In the genomic region with DNA sequence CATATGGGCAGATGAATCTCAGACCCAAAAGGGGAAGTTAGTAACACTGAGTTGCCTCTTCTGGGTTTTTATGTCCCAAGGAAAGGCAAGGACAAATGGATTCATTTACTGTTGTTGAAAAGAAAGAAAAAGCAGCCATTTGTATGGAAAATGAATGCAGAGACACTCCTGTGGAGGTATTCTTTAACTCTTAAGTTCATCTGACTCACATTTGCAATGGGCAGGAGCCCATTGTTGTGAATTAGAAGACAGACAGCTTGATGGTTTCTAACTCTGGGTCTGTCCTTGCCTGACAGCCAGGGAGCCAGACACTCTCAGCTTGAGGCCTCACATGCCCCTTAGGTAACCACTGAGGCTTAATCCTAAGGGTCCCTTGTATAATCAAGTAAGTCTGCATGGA, we compare ENCODE assay signal across 31 mouse cellular contexts. TPM values are rescaled to one million over a fixed set of nuclear protein-coding genes. Genes with fewer than 3 reads are reported as not detected.
DNase-seq lines count a peak whose midpoint lies in the region; ATAC-seq and TF ChIP-seq lines count a peak whose summit lies in the region.
"Had no signal": no experiment of that assay in that cellular context is flagged by ENCODE, and none has a peak within 500 bp of the region (broad histone marks: within the 10 kb centered on the region; RNA-seq: fewer than 3 reads in every experiment).

No protein-coding gene starts in this region.

- no peak for DNase-seq in kidney, postnatal 14 days
- no peak for DNase-seq in layer of hippocampus, adult 2 months (ENCODE audit: low spot score in 2 of 2)
- DNase-seq in layer of hippocampus, adult 9-10 months (ENCODE audit: low spot score): no peak
- DNase-seq in ES-CJ7 (ENCODE audit: low read depth, low spot score): peak; percentile 49
- no peak for DNase-seq in right cerebral cortex, adult 18-20 months
- DNase-seq in gastrocnemius, postnatal 36 days: no peak
- DNase-seq: adrenal gland, adult 8-10 months; adrenal gland, postnatal 36 days; cerebellum, adult 18-20 months; cerebellum, adult 9-10 months; cerebellum, postnatal 14 days; gastrocnemius, postnatal 10 days; heart, adult 18-20 months; heart, postnatal 10 days; heart, postnatal 4 days had no signal

- no peak overlapping the region for H3K4me2 ChIP-seq in kidney, embryonic 15.5 days
- H3K4me2 ChIP-seq: forebrain, embryonic 13.5 days; heart, embryonic 12.5 days; heart, embryonic 15.5 days; hindbrain, embryonic 14.5 days had no signal

- H3K36me3 ChIP-seq in kidney, embryonic 15.5 days: peaks cover 69% of the 10 kb centered on the region
- H3K36me3 ChIP-seq in ES-Bruce4 (ENCODE audit: control insufficient read depth, insufficient read depth, low read length, poor library complexity, severe bottlenecking): no peaks in the 10 kb centered on the region
- H3K36me3 ChIP-seq: G1E had no signal

- H3K4me1 ChIP-seq in kidney, embryonic 15.5 days: peaks cover 23% of the 10 kb centered on the region
- peaks cover 4% of the 10 kb centered on the region for H3K4me1 ChIP-seq in ES-Bruce4 (ENCODE audit: control insufficient read depth, insufficient read depth, low read length)

- intact Hi-C loops in gastrocnemius, postnatal 36 days (cut with DNase I): no loop called here

- TF ChIP-seq CTCF in layer of hippocampus, adult 2 months (conservative IDR thresholded peaks at IDR 0.05): no peak
- TF ChIP-seq CTCF in ES-Bruce4 (IDR thresholded peaks at IDR 0.05; ENCODE audit: low read depth, low read length): no peak

- H3K4me3 ChIP-seq in kidney, embryonic 15.5 days (replicated peaks): no peak overlapping the region
- no peak overlapping the region for H3K4me3 ChIP-seq in layer of hippocampus, adult 2 months
- H3K4me3 ChIP-seq in ES-Bruce4 (ENCODE audit: low read depth, low read length): no peak overlapping the region
- H3K4me3 ChIP-seq: forebrain, embryonic 10.5 days; forebrain, embryonic 13.5 days; heart, embryonic 12.5 days; heart, embryonic 15.5 days had no signal

- TF ChIP-seq POLR2A in ES-Bruce4 (IDR thresholded peaks at IDR 0.05; ENCODE audit: insufficient read depth, low read length): no peak

- H3K9me3 ChIP-seq in kidney, embryonic 15.5 days (replicated peaks): no peaks in the 10 kb centered on the region
- no peaks in the 10 kb centered on the region for H3K9me3 ChIP-seq in ES-Bruce4 (replicated peaks; ENCODE audit: control insufficient read depth, insufficient read depth, low read length, poor library complexity, severe bottlenecking)
- H3K9me3 ChIP-seq: forebrain, embryonic 10.5 days; forebrain, embryonic 13.5 days; heart, embryonic 12.5 days; heart, embryonic 15.5 days had no signal

- no peak for ATAC-seq in kidney, embryonic 15.5 days (replicated peaks; ENCODE audit: low FRiP score)
- ATAC-seq: activated CD4-positive, CD25-positive, alpha-beta regulatory T cell, adult 4 months; CD4-positive, CD25-positive, alpha-beta regulatory T cell, adult 4 months; forebrain, embryonic 13.5 days; forebrain, embryonic 16.5 days; hindbrain, postnatal 0 days; Patski had no signal

- peak; percentile 72 for TF ChIP-seq EP300 in ES-Bruce4 (IDR thresholded peaks at IDR 0.05; ENCODE audit: insufficient read depth, low read depth, low read length)

- no peaks in the 10 kb centered on the region for H3K27me3 ChIP-seq in kidney, embryonic 15.5 days
- H3K27me3 ChIP-seq in ES-Bruce4 (ENCODE audit: control insufficient read depth, insufficient read depth, low read length, poor library complexity, severe bottlenecking): no peaks in the 10 kb centered on the region
- H3K27me3 ChIP-seq: forebrain, embryonic 13.5 days; heart, embryonic 12.5 days; heart, embryonic 15.5 days; Patski had no signal

- no peak overlapping the region for H3K9ac ChIP-seq in kidney, embryonic 15.5 days
- no peak overlapping the region for H3K9ac ChIP-seq in ES-Bruce4 (ENCODE audit: low read depth, poor library complexity, severe bottlenecking)
- H3K9ac ChIP-seq: forebrain, embryonic 13.5 days; heart, embryonic 12.5 days; heart, embryonic 15.5 days; hindbrain, embryonic 14.5 days had no signal

- peak overlapping the region; percentile 10; the same call in 1 of the 2 replicates for H3K27ac ChIP-seq in kidney, embryonic 15.5 days
- H3K27ac ChIP-seq in layer of hippocampus, adult 2 months: peak overlapping the region; percentile 71
- H3K27ac ChIP-seq in ES-Bruce4 (ENCODE audit: insufficient read depth, low read length): peak overlapping the region; percentile 37
- H3K27ac ChIP-seq: forebrain, embryonic 10.5 days; forebrain, embryonic 13.5 days; heart, embryonic 15.5 days; hindbrain, embryonic 14.5 days; hindbrain, postnatal 0 days had no signal

RNA-seq across cellular contexts. Expression of a gene that starts 4.7 kb away (rescaled TPM):
- polyA plus RNA-seq in kidney, embryonic 15.5 days (2015; fragmentation: Nextera tagmentation; extraction: Ambion mirVana): 1.9 and 2.9 TPM in 2 replicates
- under 1 TPM; 0.15 to 0.27 TPM for total RNA-seq in layer of hippocampus, adult 2 months (2021)
- polyA plus RNA-seq in ES-Bruce4 (2011; ENCODE audit: insufficient read depth, insufficient read length, low read depth, missing spikeins): 0.40 TPM in 1 of 2 replicates, not detected in the other
- under 1 TPM in 1 of 2 experiments, not detected in 1; 0.12 TPM for total RNA-seq in gastrocnemius, postnatal 36 days (2021)
- total RNA-seq: heart, adult 18-20 months had no signal
- polyA plus RNA-seq: activated CD4-positive, CD25-positive, alpha-beta regulatory T cell, adult 4 months; C2C12; CD4-positive, CD25-positive, alpha-beta regulatory T cell, adult 4 months; G1E had no signal

RNA-seq across cellular contexts. Expression of a gene that starts 57.6 kb away (rescaled TPM):
- 0.06 and 0.08 TPM in 2 replicates for polyA plus RNA-seq in kidney, embryonic 15.5 days (2015; fragmentation: Nextera tagmentation; extraction: Ambion mirVana)
- total RNA-seq in layer of hippocampus, adult 2 months (2021): not detected
- polyA plus RNA-seq in ES-Bruce4 (2011; ENCODE audit: insufficient read depth, insufficient read length, low read depth, missing spikeins): not detected in 2 replicates
- total RNA-seq in gastrocnemius, postnatal 36 days (2021): under 1 TPM; 0.51 to 0.76 TPM
- total RNA-seq: adrenal gland, postnatal 36 days; hindbrain, postnatal 0 days had no signal
- polyA plus RNA-seq: activated CD4-positive, CD25-positive, alpha-beta regulatory T cell, adult 4 months; C2C12; CD4-positive, CD25-positive, alpha-beta regulatory T cell, adult 4 months; embryonic facial prominence, embryonic 11.5 days; forebrain, embryonic 13.5 days; forebrain, embryonic 16.5 days; G1E; hindbrain, embryonic 11.5 days; hindbrain, postnatal 0 days had no signal

Comparison
In these comparisons a context has a peak if more than half of its experiments do, and no peak if none do; other contexts are left out.
1. H3K27ac ChIP-seq: peak in every context shown above with its lines; median percentile 71 in layer of hippocampus, adult 2 months; 37 in ES-Bruce4; 10 in kidney, embryonic 15.5 days.